Mouse (Mus musculus): ENCODE data around the gene BC048562. TPM values are rescaled to one million over a fixed set of nuclear protein-coding genes. Genes with fewer than 3 reads are reported as not detected.

The BC048562 gene
- total RNA-seq, 2 experiments from 2014 or later = not detected

GRCm38 (mm10) chr9:108451519-108452160 is 15.4 kb downstream of the BC048562 start:
- peak overlapping the region; percentile 71 for H3K4me3 ChIP-seq
- H3K27ac ChIP-seq = peak overlapping the region; percentile 84
- TF ChIP-seq CTCF (IDR thresholded peaks at IDR 0.05) = no peak
- intact Hi-C loops (cut with DNase I) = loop anchor here (2.0 kb wide), 1 partner anchor 51 kb away; no protein-coding TSS in a partner anchor
- no peak for DNase-seq (ENCODE audit: extremely low spot score in 1 of 2, low spot score in 2 of 2)

- Histone ChIP-seq H3K4me3 (peak overlapping the region; percentile 71), H3K27ac (peak overlapping the region; percentile 84)
- peak; percentile 98 for TF ChIP-seq CTCF (IDR thresholded peaks at IDR 0.05)
- intact Hi-C loops (cut with DNase I) = loop anchor here (2.0 kb wide), 1 partner anchor 52 kb away; no protein-coding TSS in a partner anchor
- DNase-seq (ENCODE audit: extremely low spot score in 1 of 2, low spot score in 2 of 2) = peak; percentile 87 to 93
Measured at GRCm38 (mm10) chr9:108452291-108452906, 16.1 kb downstream of the BC048562 start.

GRCm38 (mm10) chr9:108452911-108453310 is 16.6 kb downstream of the BC048562 start:
- no peak for TF ChIP-seq CTCF (IDR thresholded peaks at IDR 0.05)
- H3K27ac ChIP-seq = peak overlapping the region; percentile 29; the same call in 1 of the 2 replicates
- intact Hi-C loops (cut with DNase I) = loop anchor here (2.0 kb wide), 1 partner anchor 52 kb away; no protein-coding TSS in a partner anchor
- no peak for DNase-seq (ENCODE audit: extremely low spot score in 1 of 2, low spot score in 2 of 2)
- H3K4me3 ChIP-seq = peak overlapping the region; percentile 71

GRCm38 (mm10) chr9:108453458-108453857 is 17.2 kb downstream of the BC048562 start:
- peak overlapping the region; percentile 29; the same call in 1 of the 2 replicates for H3K27ac ChIP-seq
- no peak for DNase-seq (ENCODE audit: extremely low spot score in 1 of 2, low spot score in 2 of 2)
- intact Hi-C loops (cut with DNase I) = loop anchor here (2.0 kb wide), 1 partner anchor 53 kb away; no protein-coding TSS in a partner anchor
- no peak overlapping the region for H3K4me3 ChIP-seq
- no peak for TF ChIP-seq CTCF (IDR thresholded peaks at IDR 0.05)

- no peak overlapping the region for H3K4me3 ChIP-seq
- no peak overlapping the region; the same call in 1 of the 2 replicates for H3K27ac ChIP-seq
- TF ChIP-seq CTCF (IDR thresholded peaks at IDR 0.05) = no peak
- intact Hi-C loops (cut with DNase I) = no loop called here
- DNase-seq (ENCODE audit: extremely low spot score in 1 of 2, low spot score in 2 of 2) = no peak
Measured at GRCm38 (mm10) chr9:108454429-108454828, 18.1 kb downstream of the BC048562 start.

- intact Hi-C loops (cut with DNase I) = no loop called here
- no peak for DNase-seq (ENCODE audit: extremely low spot score in 1 of 2, low spot score in 2 of 2)
- no peak overlapping the region for H3K27ac ChIP-seq
- no peak overlapping the region for H3K4me3 ChIP-seq
- no peak for TF ChIP-seq CTCF (IDR thresholded peaks at IDR 0.05)
Measured at GRCm38 (mm10) chr9:108455747-108456571, 19.7 kb downstream of the BC048562 start.

GRCm38 (mm10) chr9:108456953-108457352 is 20.7 kb downstream of the BC048562 start:
- no peak for TF ChIP-seq CTCF (IDR thresholded peaks at IDR 0.05)
- intact Hi-C loops (cut with DNase I) = no loop called here
- no peak for DNase-seq (ENCODE audit: extremely low spot score in 1 of 2, low spot score in 2 of 2)
- Histone ChIP-seq H3K27ac (no peak overlapping the region), H3K4me3 (no peak overlapping the region)

- peak overlapping the region; percentile 75 for H3K4me3 ChIP-seq
- H3K27ac ChIP-seq = peak overlapping the region; percentile 94
- DNase-seq (ENCODE audit: extremely low spot score in 1 of 2, low spot score in 2 of 2) = no peak
- no peak for TF ChIP-seq CTCF (IDR thresholded peaks at IDR 0.05)
- intact Hi-C loops (cut with DNase I) = no loop called here
Measured at GRCm38 (mm10) chr9:108459939-108460318, 23.6 kb downstream of the BC048562 start.

- peak; percentile 3 for TF ChIP-seq CTCF (IDR thresholded peaks at IDR 0.05)
- peak within 1 kb of the TSS; percentile 75 for H3K4me3 ChIP-seq
- peak; percentile 87 to 88 for DNase-seq (ENCODE audit: extremely low spot score in 1 of 2, low spot score in 2 of 2)
- intact Hi-C loops (cut with DNase I) = no loop called here
- H3K27ac ChIP-seq = peak within 1 kb of the TSS; percentile 94
Measured at GRCm38 (mm10) chr9:108460319-108461178, 24.3 kb downstream of the BC048562 start, which contains the start of gene Ccdc71. Gene Ccdc71, plus strand, starts transcription at chr9:108460527.

- Histone ChIP-seq H3K4me3 (peak within 1 kb of the TSS; percentile 75), H3K27ac (peak within 1 kb of the TSS; percentile 94)
- TF ChIP-seq CTCF (IDR thresholded peaks at IDR 0.05) = no peak
- no peak for DNase-seq (ENCODE audit: extremely low spot score in 1 of 2, low spot score in 2 of 2)
- intact Hi-C loops (cut with DNase I) = no loop called here
Measured at GRCm38 (mm10) chr9:108461181-108461631, 24.9 kb downstream of the BC048562 start, which contains the start of gene Klhdc8b. Gene Klhdc8b, minus strand, starts transcription at chr9:108461581.

GRCm38 (mm10) chr9:108461675-108462074 is 25.4 kb downstream of the BC048562 start:
- intact Hi-C loops (cut with DNase I) = no loop called here
- Histone ChIP-seq H3K4me3 (peak overlapping the region; percentile 75), H3K27ac (no peak overlapping the region)
- no peak for TF ChIP-seq CTCF (IDR thresholded peaks at IDR 0.05)
- no peak for DNase-seq (ENCODE audit: extremely low spot score in 1 of 2, low spot score in 2 of 2)

All from left cerebral cortex, adult 2 months (tissue).